Mouse (Mus musculus) layer of hippocampus, adult 11-12 months (tissue): ENCODE results near the gene Top3a.
A peak's percentile ranks its signal among the peaks of the same experiment; 100 is the strongest.

Source experiments
- DNase-seq: peaks from one replicate; pipeline ENCODE4 v3.0.0; 2022; ENCODE audit warnings: low spot score

The Top3a gene

GRCm38 (mm10) chr11:60712040-60712439 is 65.1 kb downstream of the Top3a start:
- no peak for DNase-seq

GRCm38 (mm10) chr11:60711218-60711617 is 65.9 kb downstream of the Top3a start:
- no peak for DNase-seq

- DNase-seq: no peak
Observed at GRCm38 (mm10) chr11:60709481-60710465, 67.4 kb downstream of the Top3a start.

GRCm38 (mm10) chr11:60708631-60709030 is 68.5 kb downstream of the Top3a start:
- no peak for DNase-seq

- DNase-seq: peak; percentile 51
Observed at GRCm38 (mm10) chr11:60707672-60708071, 69.5 kb downstream of the Top3a start.

GRCm38 (mm10) chr11:60706696-60707480 is 70.3 kb downstream of the Top3a start:
- DNase-seq: peak; percentile 9

GRCm38 (mm10) chr11:60706076-60706475 is 71.1 kb downstream of the Top3a start:
- peak; percentile 3 for DNase-seq

- DNase-seq: peak; percentile 9
Observed at GRCm38 (mm10) chr11:60705255-60705654, 71.9 kb downstream of the Top3a start.

GRCm38 (mm10) chr11:60704023-60704880 is 72.9 kb downstream of the Top3a start:
- DNase-seq: peak; percentile 9

GRCm38 (mm10) chr11:60703131-60703530 is 74.0 kb downstream of the Top3a start:
- DNase-seq: peak; percentile 82

- peak; percentile 3 for DNase-seq
Observed at GRCm38 (mm10) chr11:60701611-60702010, 75.6 kb downstream of the Top3a start.

GRCm38 (mm10) chr11:60700320-60701185 is 76.6 kb downstream of the Top3a start:
- DNase-seq: no peak

- peak; percentile 83 for DNase-seq
Observed at GRCm38 (mm10) chr11:60699524-60700075, 77.6 kb downstream of the Top3a start, which contains the start of gene Llgl1. Gene Llgl1, plus strand, starts transcription at chr11:60699723.

- DNase-seq: peak; percentile 39
Observed at GRCm38 (mm10) chr11:60698806-60699523, 78.2 kb downstream of the Top3a start.

- no peak for DNase-seq
Observed at GRCm38 (mm10) chr11:60697561-60697960, 79.6 kb downstream of the Top3a start.

- no peak for DNase-seq
Observed at GRCm38 (mm10) chr11:60696165-60696564, 81.0 kb downstream of the Top3a start.
